8 mouse cellular contexts compared by ENCODE assay signal in genomic region chr7:17027588-17028343, GRCm38 (mm10). TPM values are rescaled to one million over a fixed set of nuclear protein-coding genes. Genes with fewer than 3 reads are reported as not detected.
A peak's percentile ranks its signal among the peaks of the same experiment; 100 is the strongest.
DNase-seq lines count a peak whose midpoint lies in the region; ATAC-seq lines count a peak whose summit lies in the region.

Ppp5c (minus strand) TSS chr7:17027924.

- peak; percentile 91 for ATAC-seq in hindbrain, embryonic 12.5 days (ENCODE audit: low FRiP score)

- H3K27ac ChIP-seq in hindbrain, embryonic 12.5 days = peak within 1 kb of the TSS; percentile 77

- peaks cover 18% of the 10 kb centered on the region for H3K36me3 ChIP-seq in hindbrain, embryonic 12.5 days

- under 1% methylated on average over 54 of the region's 58 CpGs for WGBS in hindbrain, embryonic 12.5 days

- peak within 1 kb of the TSS; percentile 86 for H3K4me3 ChIP-seq in hindbrain, embryonic 12.5 days

- no peaks in the 10 kb centered on the region for H3K27me3 ChIP-seq in hindbrain, embryonic 12.5 days

- H3K9ac ChIP-seq in hindbrain, embryonic 12.5 days = peak within 1 kb of the TSS; percentile 85

- H3K9me3 ChIP-seq in hindbrain, embryonic 12.5 days (replicated peaks) = no peaks in the 10 kb centered on the region

- peak within 1 kb of the TSS; percentile 72 for H3K4me2 ChIP-seq in hindbrain, embryonic 12.5 days (replicated peaks)

- peak; percentile 95 for DNase-seq in Muller cell, postnatal 12 days (ENCODE audit: inconsistent ontology term)
- DNase-seq in cerebellum, adult 9-11 months = peak; percentile 93
- DNase-seq in frontal cortex, postnatal 10 days (ENCODE audit: low spot score in 2 of 2) = peak; percentile 85 to 92
- peak; percentile 90 to 92 for DNase-seq in layer of hippocampus, postnatal 14 days (ENCODE audit: low spot score in 2 of 2)
- DNase-seq in lung, postnatal 14 days = peak; percentile 88
- peak; percentile 63 for DNase-seq in retina, adult 2 months (ENCODE audit: low read depth, low spot score)
- peak; percentile 78 to 85 for DNase-seq in thymus, postnatal 36 days

- peaks cover 24% of the 10 kb centered on the region for H3K4me1 ChIP-seq in hindbrain, embryonic 12.5 days

RNA-seq across cellular contexts. Expression of gene Ppp5c, which starts in this region (rescaled TPM):
- 101 and 102 TPM in 2 replicates for polyA plus RNA-seq in hindbrain, embryonic 12.5 days (2016; fragmentation: Nextera tagmentation; extraction: Ambion mirVana)
- 100 to 1,000 TPM; 149 to 163 TPM for total RNA-seq in layer of hippocampus, postnatal 14 days (2021)

Comparison
In these comparisons a context has a peak if more than half of its experiments do, and no peak if none do; other contexts are left out.
1. Peak in every context shown above with its lines: DNase-seq, ATAC-seq, H3K4me3 ChIP-seq and H3K27ac ChIP-seq.